Mouse (Mus musculus): Measurements from ENCODE around the gene Ankrd66.
"Not testable (repeated sequence)": the region's sequence is repeated elsewhere in the genome, so short reads cannot be mapped to it uniquely, and the experiment has no call there.

Ankrd66 gene

DNA sequence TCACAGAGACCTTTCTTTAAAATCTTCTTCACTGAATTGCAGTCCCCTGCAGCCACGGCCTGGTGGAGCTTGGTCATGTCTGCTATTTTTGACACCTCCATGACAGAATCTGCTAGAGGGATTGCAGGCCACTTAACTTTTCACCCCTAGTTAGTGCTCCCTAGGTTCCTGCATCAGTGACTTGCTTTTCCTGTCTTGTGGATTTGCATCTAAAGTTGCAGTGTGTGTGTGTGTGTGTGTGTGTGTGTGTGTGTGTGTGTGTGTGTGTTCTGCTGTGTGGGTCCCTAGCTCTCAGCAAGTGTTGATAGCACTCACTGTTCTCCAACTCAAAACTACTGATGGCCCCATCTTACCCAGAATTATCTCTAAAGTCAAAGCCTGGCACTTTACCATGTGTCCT, at the start of gene Ankrd66:
TSS of gene Ankrd66 (minus strand) at position 101 of the 400 bp plus-strand sequence.
- no peak for DNase-seq

DNA sequence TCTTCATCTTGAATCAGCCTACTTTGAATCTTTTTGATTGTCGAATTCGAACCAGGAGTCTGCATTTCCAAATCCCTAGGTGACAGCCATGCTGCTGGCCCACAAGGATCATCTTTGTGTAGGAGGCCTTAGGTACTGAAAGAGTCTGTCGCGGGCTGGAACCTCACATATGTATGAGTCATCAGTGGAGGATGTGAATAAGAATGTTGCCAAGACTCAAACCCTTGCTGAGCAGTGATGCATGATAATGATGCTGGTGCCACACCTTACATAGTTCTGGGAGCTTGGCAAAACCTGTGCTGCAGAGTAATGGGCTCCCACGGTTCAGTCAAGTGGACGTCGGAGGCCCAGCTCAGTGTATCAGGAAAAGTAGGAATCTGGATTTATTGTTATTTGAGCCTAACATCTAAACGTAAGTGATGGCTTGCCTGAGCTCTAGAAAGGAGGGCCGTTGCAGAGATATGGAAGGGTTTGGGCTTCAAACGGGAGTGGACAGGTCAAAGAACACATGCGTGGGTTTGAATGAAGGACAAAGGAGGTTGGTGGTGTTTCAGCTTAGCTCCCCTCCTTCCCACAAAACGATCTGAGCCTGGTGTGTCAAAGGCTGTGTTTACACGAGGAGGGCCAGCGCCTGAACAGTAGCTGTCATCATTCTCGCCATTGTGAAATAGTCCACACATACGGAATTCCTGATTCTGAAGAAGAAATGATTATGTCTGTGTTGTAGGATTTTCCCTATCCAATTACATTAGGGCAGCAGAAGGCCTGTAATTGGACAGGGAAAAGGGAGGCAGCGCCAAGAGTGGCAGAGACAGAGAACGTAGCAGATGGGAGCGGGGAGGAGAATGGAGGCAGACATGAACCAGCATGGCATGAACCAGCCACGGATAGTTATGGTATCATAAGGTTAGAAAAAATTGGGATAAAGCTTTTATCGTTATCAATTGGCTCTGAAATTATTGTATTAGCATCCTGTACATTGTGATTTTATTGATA, 49.2 kb upstream of the Ankrd66 start:
- DNase-seq = no peak

- no peak for DNase-seq
Measured at GRCm38 (mm10) chr17:43590531-43590930, 47.1 kb upstream of the Ankrd66 start.

GRCm38 (mm10) chr17:43589750-43590149, 46.3 kb upstream of the Ankrd66 start:
- DNase-seq = no peak

DNA sequence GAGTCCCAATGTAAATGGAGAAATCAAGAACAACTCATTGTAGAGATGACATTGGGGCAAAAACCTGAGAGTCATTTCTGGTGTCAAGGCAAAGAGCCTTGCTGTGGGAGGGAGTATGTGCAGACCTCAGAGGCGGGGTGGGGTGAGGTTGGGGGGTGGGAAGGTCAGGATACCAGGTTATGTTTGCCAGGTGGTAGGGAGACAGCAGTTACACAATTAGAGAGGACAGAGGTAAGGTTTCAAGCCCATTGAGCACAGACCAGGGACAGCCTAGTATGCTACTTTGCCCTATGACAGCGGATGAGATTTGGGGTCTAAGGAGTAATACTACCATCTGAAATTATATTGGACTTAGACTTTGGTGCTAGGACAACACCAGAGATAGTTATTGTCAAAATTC, 43.8 kb upstream of the Ankrd66 start:
- DNase-seq = no peak

- DNase-seq = no peak
Measured at GRCm38 (mm10) chr17:43584771-43585170, 41.3 kb upstream of the Ankrd66 start.

DNA sequence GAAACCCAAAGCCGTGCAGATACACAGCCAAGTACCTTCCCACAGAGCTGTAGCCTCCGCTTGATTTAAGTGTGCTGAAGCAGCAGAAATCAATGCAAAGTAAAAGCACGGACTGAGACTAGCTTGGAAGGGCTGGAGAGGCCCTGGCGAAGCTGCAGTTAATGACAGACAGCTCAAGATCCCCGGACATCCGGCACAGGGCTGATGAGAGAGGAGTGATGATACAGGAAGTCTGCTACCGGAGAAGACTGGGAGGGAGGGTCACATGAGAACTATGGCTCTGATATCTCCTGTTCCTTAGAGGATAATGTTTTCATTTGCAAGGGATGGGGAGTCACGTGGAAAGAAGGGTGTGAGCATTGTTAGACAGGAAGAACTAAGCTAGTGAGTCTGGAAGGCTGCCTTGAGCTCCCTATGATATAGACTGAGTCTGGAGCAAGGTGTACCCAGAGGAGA, 37.6 kb upstream of the Ankrd66 start:
- DNase-seq = no peak

DNA sequence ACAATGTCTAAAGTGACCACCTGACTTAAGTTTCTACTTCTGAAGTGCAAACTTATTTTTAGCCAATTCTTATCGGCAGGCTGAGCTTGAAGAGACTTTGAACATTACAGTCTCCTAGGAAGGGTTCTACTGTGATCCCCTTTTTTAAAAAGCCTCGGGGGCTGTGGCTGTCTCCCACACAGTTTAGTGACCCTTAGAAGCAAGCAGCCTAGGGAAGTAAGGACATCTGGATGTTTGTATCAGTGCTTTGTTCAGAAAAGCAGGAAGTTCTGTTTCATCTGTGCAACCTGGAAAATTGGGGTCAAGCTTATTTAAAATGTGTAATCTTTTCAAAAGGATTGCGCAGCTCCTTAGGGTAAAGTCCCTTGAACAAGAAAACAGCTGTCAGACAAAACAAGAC, 37.0 kb upstream of the Ankrd66 start:
- DNase-seq = no peak

- DNase-seq = no peak
Measured at GRCm38 (mm10) chr17:43573624-43574073, 30.2 kb upstream of the Ankrd66 start.

- no peak for DNase-seq
Measured at GRCm38 (mm10) chr17:43569287-43569686, 25.8 kb upstream of the Ankrd66 start.

DNA sequence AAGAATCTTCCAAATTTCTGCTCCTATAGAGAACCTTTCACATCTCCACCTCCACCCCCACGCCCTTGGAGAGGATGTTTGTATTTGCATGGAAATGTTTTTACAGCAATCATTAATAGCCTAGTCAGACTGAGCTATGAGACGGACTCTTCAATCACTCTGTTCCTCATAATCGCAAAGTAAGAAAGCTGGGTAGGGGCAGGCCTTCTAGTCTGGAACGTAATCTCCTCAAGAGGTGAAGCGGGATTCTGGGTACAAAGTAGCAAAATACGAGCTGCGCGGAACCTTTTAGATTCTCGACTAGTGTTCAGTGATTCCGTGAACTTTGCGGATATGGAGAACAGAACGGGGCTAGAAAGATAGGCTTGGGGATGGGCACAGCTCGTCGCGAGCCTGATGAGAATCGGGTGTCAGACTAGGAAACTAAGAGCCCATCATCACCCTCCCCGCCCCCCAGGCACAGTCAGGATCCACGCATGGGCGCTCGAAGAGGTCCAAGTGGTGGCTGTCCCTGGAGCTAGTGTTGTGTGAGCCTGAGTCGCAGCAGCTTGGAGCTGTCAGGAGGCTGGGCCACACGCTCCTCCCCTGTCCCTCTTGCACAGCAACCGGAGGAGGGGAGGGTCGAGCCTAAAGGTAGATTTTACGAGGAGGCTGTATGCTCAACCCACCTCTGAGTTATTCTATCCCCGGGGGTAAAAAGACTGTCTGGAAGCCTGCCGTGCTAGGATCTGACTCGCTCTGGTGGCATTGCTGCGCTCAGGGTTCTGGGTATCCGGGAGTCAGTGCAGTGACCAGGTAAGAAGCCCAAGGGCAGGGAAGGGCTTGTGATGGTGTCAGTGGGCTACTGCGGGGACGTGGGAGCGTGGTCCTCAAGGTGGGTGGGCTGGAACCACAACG, 24.8 kb upstream of the Ankrd66 start, which contains the start of gene Pla2g7:
TSS of gene Pla2g7 (plus strand) at position 107 of the 897 bp plus-strand sequence.
- DNase-seq = peak; percentile 46

GRCm38 (mm10) chr17:43567593-43567991, 24.2 kb upstream of the Ankrd66 start:
- DNase-seq = no peak

DNA sequence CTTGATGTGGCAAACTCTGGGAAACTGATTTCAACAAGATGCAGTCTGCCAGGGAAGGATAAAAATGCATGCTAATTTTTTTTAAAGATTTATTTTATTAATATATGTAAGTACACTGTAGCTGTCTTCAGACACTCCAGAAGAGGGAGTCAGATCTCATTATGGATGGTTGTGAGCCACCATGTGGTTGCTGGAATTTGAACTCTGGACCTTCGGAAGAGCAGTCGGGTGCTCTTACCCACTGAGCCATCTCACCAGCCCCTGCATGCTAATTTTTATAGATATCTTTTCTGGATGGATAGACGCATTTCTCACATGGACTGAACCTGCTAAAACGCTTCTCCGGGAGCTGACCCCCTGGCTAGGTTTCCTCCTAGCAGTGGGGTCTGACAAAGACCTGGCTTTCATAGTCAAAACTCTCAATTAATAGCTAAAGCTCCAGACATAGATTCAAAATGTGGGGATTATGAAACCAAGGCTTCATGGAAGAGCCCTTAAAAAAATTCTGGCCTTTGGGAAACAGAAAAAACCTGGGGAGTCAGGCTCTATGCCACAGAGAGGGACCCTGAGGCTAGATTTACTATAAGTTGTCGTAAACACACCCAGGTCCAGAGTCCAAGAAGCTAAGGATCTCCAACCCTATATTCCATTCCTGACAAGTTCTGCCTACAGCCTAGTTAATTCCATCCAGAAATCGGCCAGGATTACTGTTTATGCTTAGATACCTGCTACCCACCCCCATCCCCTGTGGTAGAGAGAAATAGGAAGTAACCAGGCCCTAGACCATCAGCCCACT, 20.0 kb upstream of the Ankrd66 start:
- no peak for DNase-seq

- DNase-seq = no peak
Measured at GRCm38 (mm10) chr17:43558678-43559077, 15.2 kb upstream of the Ankrd66 start.

DNA sequence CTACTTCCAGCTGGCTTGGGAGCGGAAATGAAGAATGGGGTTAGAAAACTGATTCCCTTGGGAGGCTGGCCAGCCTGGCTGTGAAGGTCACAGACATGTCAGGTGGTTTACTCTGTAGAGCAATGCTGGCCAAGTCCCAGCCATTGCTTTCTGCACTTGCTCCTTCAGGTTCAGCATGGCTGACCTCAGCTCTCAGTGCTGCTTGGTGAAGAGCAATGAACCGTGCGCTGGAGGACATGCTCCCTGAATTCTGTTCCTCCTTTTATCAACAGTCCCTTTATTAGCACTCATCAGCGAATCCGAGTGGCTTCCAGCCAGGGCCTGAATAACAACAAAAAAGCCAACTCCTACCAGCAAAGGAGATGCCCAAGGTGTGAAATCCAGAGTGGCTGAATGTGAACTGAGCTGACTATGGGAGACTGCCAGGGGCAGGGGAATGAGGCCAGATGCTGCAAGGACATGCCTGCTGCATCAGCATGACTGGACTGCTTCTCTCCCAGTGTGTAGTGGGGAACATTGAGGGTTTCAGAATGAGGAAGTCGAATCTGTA, 14.2 kb upstream of the Ankrd66 start:
- DNase-seq = peak; percentile 23

DNA sequence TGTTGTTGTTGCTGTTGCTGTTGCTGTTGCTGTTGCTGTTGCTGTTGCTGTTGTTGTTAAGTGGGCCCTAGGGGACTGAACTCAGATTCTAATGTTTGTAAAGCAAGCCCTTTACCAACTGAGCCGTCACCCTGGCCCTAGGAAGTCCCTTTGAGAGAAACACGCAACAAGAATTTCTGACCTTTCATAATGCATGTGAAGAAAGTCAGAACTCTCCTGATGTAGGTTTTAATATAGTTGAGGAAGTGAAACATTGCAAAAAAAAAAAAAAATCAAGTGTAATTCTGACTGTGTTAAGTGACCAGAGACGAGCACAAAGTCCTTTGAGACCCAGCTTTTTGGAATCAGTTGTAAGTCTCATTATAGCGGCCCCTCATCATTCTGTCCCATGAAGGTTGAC, 13.7 kb upstream of the Ankrd66 start:
- DNase-seq = no peak

GRCm38 (mm10) chr17:43554516-43555403, 11.3 kb upstream of the Ankrd66 start:
- no peak for DNase-seq

DNA sequence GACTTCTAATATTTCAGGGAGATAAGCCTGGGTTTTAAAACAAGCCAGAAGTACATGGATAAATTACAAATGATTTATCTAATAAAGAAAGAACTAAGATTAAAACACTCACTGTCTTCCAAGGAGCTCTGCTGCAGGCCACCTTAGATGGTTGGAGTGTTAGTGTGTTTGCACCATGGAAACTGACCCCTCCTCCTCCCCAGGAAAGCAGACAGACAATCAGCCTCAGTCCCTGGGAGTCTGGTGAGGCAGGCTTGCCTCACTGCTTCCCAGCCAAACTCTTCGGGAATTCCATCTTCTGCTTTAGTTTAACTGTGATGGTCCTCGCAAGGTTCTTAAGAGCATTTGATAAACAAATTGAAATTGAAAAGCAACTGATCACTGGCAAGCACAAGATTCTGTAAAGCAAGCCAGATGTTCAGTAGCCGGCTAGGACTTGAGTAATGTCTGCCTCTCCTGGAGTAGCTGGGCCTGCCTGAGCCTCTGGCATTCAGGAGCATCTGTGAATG, 7.7 kb upstream of the Ankrd66 start:
- no peak for DNase-seq

GRCm38 (mm10) chr17:43544040-43544439, 601 bp upstream of the Ankrd66 start:
- DNase-seq = no peak

DNA sequence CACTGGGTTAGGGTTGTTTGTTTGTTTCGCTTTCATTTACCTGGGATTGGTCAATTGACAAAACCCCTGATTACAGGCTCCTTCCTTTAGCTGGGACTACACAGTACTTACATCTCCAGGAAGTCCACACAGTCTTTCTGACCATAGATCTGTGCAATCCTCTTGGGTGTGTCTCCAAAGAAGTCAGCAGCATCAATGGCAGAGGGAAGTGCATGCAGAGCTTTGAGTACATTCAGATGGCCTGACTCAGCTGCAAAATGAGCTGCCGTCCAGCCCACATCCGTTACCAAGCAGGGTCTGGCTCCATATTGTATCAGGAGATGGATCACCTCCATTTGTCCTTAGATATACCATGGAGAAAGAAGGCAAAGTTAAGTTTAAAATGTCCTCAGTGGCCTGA, 4.7 kb downstream of the Ankrd66 start:
- DNase-seq = no peak

- DNase-seq = not testable (repeated sequence)
Measured at GRCm38 (mm10) chr17:43536841-43537240, 6.6 kb downstream of the Ankrd66 start.

Data from right cerebral cortex, postnatal 14 days (tissue).